Mouse (Mus musculus) gastrocnemius, adult 8-10 months (tissue): ENCODE results near the gene Cchcr1. TPM values are rescaled to one million over a fixed set of nuclear protein-coding genes. Genes with fewer than 3 reads are reported as not detected.

Experiments used
- DNase-seq, 2 experiments: peaks; one replicate each; pipeline ENCODE4 v3.0.0; 2022; ENCODE audit warnings: low spot score in 2 of 2
- total RNA-seq, 4 experiments: library from RNA; stranded (reverse); gene quantifications; 2 replicates each; pipeline ENCODE4 v1.2.4; 2022

Cchcr1 gene
- total RNA-seq, 4 experiments from 2014 or later = 0.82 to 1.3 (median 1.1) TPM

- DNase-seq = no peak
These were observed 38.0 kb downstream of the Cchcr1 start for GRCm38 (mm10) chr17:35554761-35555397.

GRCm38 (mm10) chr17:35556186-35556765, 39.4 kb downstream of the Cchcr1 start:
- no peak for DNase-seq

- DNase-seq = no peak
These were observed 39.9 kb downstream of the Cchcr1 start for GRCm38 (mm10) chr17:35556812-35557211.

- no peak for DNase-seq
These were observed 40.5 kb downstream of the Cchcr1 start for GRCm38 (mm10) chr17:35557351-35557750.

- no peak for DNase-seq
These were observed 41.3 kb downstream of the Cchcr1 start for GRCm38 (mm10) chr17:35558216-35558615.

GRCm38 (mm10) chr17:35567150-35567549, 50.2 kb downstream of the Cchcr1 start, which contains the start of gene 2300002M23Rik:
Gene 2300002M23Rik, plus strand, starts transcription at chr17:35567450.
- no peak for DNase-seq

- DNase-seq = no peak
These were observed 50.9 kb downstream of the Cchcr1 start for GRCm38 (mm10) chr17:35567767-35568166.

- no peak for DNase-seq
These were observed 52.4 kb downstream of the Cchcr1 start for GRCm38 (mm10) chr17:35569091-35569944.

- DNase-seq = no peak
These were observed 53.9 kb downstream of the Cchcr1 start for GRCm38 (mm10) chr17:35570836-35571235.

- no peak for DNase-seq
These were observed 54.6 kb downstream of the Cchcr1 start for GRCm38 (mm10) chr17:35571477-35571876.

GRCm38 (mm10) chr17:35578211-35578610, 61.3 kb downstream of the Cchcr1 start:
- peak; percentile 45 to 57 for DNase-seq

Other genes starting within 250 kb of the Cchcr1 start
- under 1 TPM in 3 of 4 experiments, not detected in 1; 0.17 to 0.65 (median 0.21) TPM for gene H2-Q1, start 196.7 kb upstream of the Cchcr1 start, total RNA-seq
- gene H2-Q2, start 174.9 kb upstream of the Cchcr1 start, total RNA-seq = under 1 TPM; 0.38 to 0.90 (median 0.45) TPM
- gene H2-Q4, start 137.5 kb upstream of the Cchcr1 start, total RNA-seq = 1 to 10 TPM; 3.2 to 5.2 (median 4.0) TPM
- gene H2-Q6, start 92.2 kb upstream of the Cchcr1 start, total RNA-seq = 1 to 10 TPM in 1 of 4 experiments, under 1 TPM in 3; 0.68 to 1.1 (median 0.87) TPM
- gene H2-Q7, start 77.9 kb upstream of the Cchcr1 start, total RNA-seq = 1 to 10 TPM in 3 of 4 experiments, under 1 TPM in 1; 0.94 to 1.6 (median 1.2) TPM
- gene H2-Q10, start 47.0 kb upstream of the Cchcr1 start, total RNA-seq = under 1 TPM in 3 of 4 experiments, not detected in 1; 0.07 to 0.78 (median 0.29) TPM
- gene Pou5f1, start 11.1 kb upstream of the Cchcr1 start, total RNA-seq = not detected
- under 1 TPM; 0.32 to 0.67 (median 0.51) TPM for gene Tcf19, start 276 bp upstream of the Cchcr1 start, total RNA-seq
- gene Psors1c2, start 16.1 kb downstream of the Cchcr1 start, total RNA-seq = not detected
- 1 to 10 TPM in 1 of 4 experiments, under 1 TPM in 1, not detected in 2; 0.29 to 1.1 TPM for gene Cdsn, start 35.0 kb downstream of the Cchcr1 start, total RNA-seq
- not detected for gene 2300002M23Rik, start 50.4 kb downstream of the Cchcr1 start, total RNA-seq
- gene Sfta2, start 84.4 kb downstream of the Cchcr1 start, total RNA-seq = not detected
- not detected for gene Gm9573, start 109.5 kb downstream of the Cchcr1 start, total RNA-seq
- not detected for gene Mucl3, start 126.6 kb downstream of the Cchcr1 start, total RNA-seq
- 10 to 100 TPM in 2 of 4 experiments, 1 to 10 TPM in 2; 9.0 to 15.4 (median 10.3) TPM for gene Vars2, start 150.5 kb downstream of the Cchcr1 start, total RNA-seq
- gene Gtf2h4, start 156.6 kb downstream of the Cchcr1 start, total RNA-seq = 10 to 100 TPM; 16.0 to 21.6 (median 17.9) TPM
- gene Ddr1, start 187.5 kb downstream of the Cchcr1 start, total RNA-seq = 10 to 100 TPM; 13.7 to 20.0 (median 15.9) TPM